Mouse (Mus musculus) testis, adult 2 months (tissue): ENCODE data around the gene Gm5725. TPM values are rescaled to one million over a fixed set of nuclear protein-coding genes. Genes with fewer than 3 reads are reported as not detected.
"Not testable (repeated sequence)": the region's sequence is repeated elsewhere in the genome, so short reads cannot be mapped to it uniquely, and the experiment has no call there.

Experiments
- H3K27ac ChIP-seq: fragments of 200-500 bp; 2 replicates; pipeline ENCODE4 v1.5.1; 2012; ENCODE audit warnings: low read depth, low read length; ENCODE audit not compliant: control insufficient read depth, insufficient read depth
- H3K27me3 ChIP-seq: fragments of 200-500 bp; 2 replicates; pipeline ENCODE4 v1.6.1; 2012; ENCODE audit warnings: mild to moderate bottlenecking, low read length, moderate library complexity; ENCODE audit not compliant: control insufficient read depth, insufficient read depth
- H3K36me3 ChIP-seq: fragments of 200-500 bp; 2 replicates; pipeline ENCODE4 v1.6.1; 2012; ENCODE audit warnings: mild to moderate bottlenecking, low read length; ENCODE audit not compliant: control insufficient read depth, insufficient read depth
- H3K4me1 ChIP-seq: fragments of 200-500 bp; 2 replicates; pipeline ENCODE4 v1.6.1; 2012; ENCODE audit warnings: low read length; ENCODE audit not compliant: control insufficient read depth, insufficient read depth
- H3K4me3 ChIP-seq: fragments of 200-500 bp; 2 replicates; pipeline ENCODE4 v1.5.1; 2012; ENCODE audit warnings: low read depth, mild to moderate bottlenecking, low read length, moderate library complexity, mixed read lengths; ENCODE audit not compliant: control insufficient read depth
- polyA plus RNA-seq: library from polyadenylated mRNA; depleted of rRNA; stranded (reverse); fragments of >200 nt; gene quantifications from 2 replicates; pipeline ENCODE4 v1.2.3, GENCODE M21; 2012; rRNA removed

Gene Gm5725
- not detected in 2 replicates for polyA plus RNA-seq

- H3K4me3 ChIP-seq, H3K27me3 ChIP-seq, H3K36me3 ChIP-seq, H3K27ac ChIP-seq, H3K4me1 ChIP-seq: not testable (repeated sequence)
Observed at GRCm38 (mm10) chr7:21844167-21844566, at the start of gene Gm5725. Gene Gm5725 (minus strand): TSS chr7:21844267.

DNA sequence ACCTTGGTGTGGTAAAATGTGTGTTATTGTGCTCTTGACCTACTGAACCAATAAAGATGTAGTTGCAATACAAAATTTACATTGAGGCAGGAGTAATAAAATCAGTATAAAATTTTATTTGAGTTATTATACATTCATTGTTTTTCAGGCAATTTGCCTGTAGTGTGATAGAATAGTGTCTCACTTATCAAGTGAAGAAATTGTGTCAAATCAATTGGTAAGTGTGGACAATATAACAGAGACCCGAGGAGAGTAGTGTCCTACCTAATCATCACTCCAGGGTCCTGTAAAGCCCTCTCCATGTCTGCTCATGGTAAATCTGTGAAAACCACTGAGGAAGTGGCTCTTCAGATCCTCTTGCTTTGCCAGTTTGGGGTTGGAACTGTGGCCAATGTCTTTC is 12.0 kb downstream of the Gm5725 start, which contains the start of gene Vmn1r135:
Vmn1r135 (plus strand) TSS at position 301 of the 400 bp plus-strand sequence.
- H3K27ac ChIP-seq, H3K36me3 ChIP-seq, H3K27me3 ChIP-seq, H3K4me3 ChIP-seq, H3K4me1 ChIP-seq: not testable (repeated sequence)

GRCm38 (mm10) chr7:21796628-21797027 is 47.4 kb downstream of the Gm5725 start, which contains the start of gene Gm4177:
Gene Gm4177 (minus strand): TSS chr7:21796728.
- H3K27ac ChIP-seq, H3K4me3 ChIP-seq, H3K27me3 ChIP-seq, H3K4me1 ChIP-seq, H3K36me3 ChIP-seq: not testable (repeated sequence)

Other genes starting within 250 kb of the Gm5725 start
- not detected in 2 replicates for gene Vmn1r132, start 230.2 kb downstream of the Gm5725 start, polyA plus RNA-seq
- gene Gm4175, start 82.8 kb downstream of the Gm5725 start, polyA plus RNA-seq, result not detected in 2 replicates
- gene Gm4177, start 47.5 kb downstream of the Gm5725 start, polyA plus RNA-seq, result not detected in 2 replicates
- gene Vmn1r135, start 11.9 kb downstream of the Gm5725 start, polyA plus RNA-seq, result not detected in 2 replicates
- gene Gm5891, start 77.0 kb upstream of the Gm5725 start, polyA plus RNA-seq, result not detected in 2 replicates
- not detected in 2 replicates for gene Vmn1r137, start 150.3 kb upstream of the Gm5725 start, polyA plus RNA-seq
- gene Vmn1r138, start 184.6 kb upstream of the Gm5725 start, polyA plus RNA-seq, result not detected in 2 replicates
- gene Gm6176, start 212.0 kb upstream of the Gm5725 start, polyA plus RNA-seq, result not detected in 2 replicates
- gene Vmn1r139, start 224.8 kb upstream of the Gm5725 start, polyA plus RNA-seq, result not detected in 2 replicates